Mouse (Mus musculus) urinary bladder, postnatal 10 days (tissue): ENCODE measurements around the gene Cflar.
"Not testable (repeated sequence)": the region's sequence is repeated elsewhere in the genome, so short reads cannot be mapped to it uniquely, and the experiment has no call there.

Experiments used
- DNase-seq: peaks from one replicate; pipeline ENCODE4 v3.0.0; 2022; ENCODE audit warnings: low spot score

The Cflar gene

GRCm38 (mm10) chr1:58711365-58712016 is at the start of gene Cflar:
TSS of gene Cflar (plus strand) at chr1:58711508.
- peak; percentile 20 for DNase-seq

GRCm38 (mm10) chr1:58662671-58663070 is 48.6 kb upstream of the Cflar start:
- DNase-seq: not testable (repeated sequence)

GRCm38 (mm10) chr1:58663365-58663764 is 47.9 kb upstream of the Cflar start:
- not testable (repeated sequence) for DNase-seq

GRCm38 (mm10) chr1:58668191-58668590 is 43.1 kb upstream of the Cflar start:
- DNase-seq: no peak

DNA sequence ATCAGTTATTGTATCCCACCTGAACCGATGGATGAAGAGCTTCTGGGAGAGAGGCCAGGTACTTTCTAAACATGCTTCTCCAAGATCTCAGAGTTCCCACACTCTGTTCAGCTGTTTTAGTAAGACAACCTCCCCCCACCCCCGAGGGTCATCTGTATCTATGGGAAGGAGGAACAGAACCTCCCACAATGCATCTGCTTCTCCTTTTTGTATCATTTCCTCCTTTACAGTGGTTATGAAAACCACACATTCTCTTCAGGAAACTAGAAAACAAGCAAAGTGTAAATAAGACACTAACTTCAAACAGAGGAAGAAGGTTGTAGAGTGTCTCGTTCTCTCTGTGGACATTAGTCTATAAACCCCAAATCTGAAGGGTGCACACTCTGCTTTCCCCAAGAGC is 41.7 kb upstream of the Cflar start:
- DNase-seq: not testable (repeated sequence)

DNA sequence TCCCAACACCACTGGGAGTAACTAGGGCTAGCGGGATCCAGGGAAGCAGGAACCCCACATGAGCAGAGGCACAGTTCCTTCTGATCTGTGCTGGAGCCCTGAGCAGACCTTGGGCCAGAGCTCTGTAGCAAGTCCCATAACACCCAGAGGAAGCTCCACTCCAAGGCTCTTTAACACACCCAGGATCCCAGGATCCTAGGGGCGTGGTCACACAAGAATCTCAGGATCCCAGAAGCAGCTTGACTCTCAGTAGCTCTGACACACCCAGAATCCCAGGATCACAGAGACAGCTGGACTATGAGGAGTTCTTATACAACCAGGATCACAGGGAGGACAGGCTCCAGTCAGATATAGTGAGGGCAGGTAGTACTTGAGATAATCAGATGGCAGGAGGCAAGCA is 39.2 kb upstream of the Cflar start:
- DNase-seq: no peak

GRCm38 (mm10) chr1:58675011-58675410 is 36.3 kb upstream of the Cflar start:
- no peak for DNase-seq

GRCm38 (mm10) chr1:58677575-58677974 is 33.7 kb upstream of the Cflar start:
- no peak for DNase-seq

DNA sequence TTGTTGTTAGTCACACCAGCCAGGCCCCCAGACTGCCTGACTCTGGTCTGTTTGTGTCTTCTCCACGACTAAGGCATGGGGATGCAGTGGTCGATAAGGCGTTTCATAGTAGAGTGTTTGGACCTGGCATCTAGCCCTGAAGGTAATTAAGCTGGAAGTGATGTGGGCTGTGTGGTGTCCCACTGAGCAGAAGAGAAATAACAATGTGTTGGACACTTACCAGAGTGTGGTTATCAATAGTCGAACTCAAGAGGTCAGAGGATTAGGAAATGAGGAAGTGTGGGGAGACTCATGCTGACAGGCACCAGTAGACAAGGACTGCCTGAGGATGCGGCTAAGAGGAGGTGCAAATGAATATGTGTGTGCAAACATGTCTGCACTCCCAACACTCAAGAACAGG is 32.9 kb upstream of the Cflar start:
- not testable (repeated sequence) for DNase-seq

- no peak for DNase-seq
Measured at GRCm38 (mm10) chr1:58689426-58689825, 21.9 kb upstream of the Cflar start.

- no peak for DNase-seq
Measured at GRCm38 (mm10) chr1:58690006-58690744, 21.1 kb upstream of the Cflar start.

GRCm38 (mm10) chr1:58690834-58691488 is 20.3 kb upstream of the Cflar start:
- DNase-seq: not testable (repeated sequence)

GRCm38 (mm10) chr1:58691718-58692117 is 19.6 kb upstream of the Cflar start:
- DNase-seq: not testable (repeated sequence)

DNA sequence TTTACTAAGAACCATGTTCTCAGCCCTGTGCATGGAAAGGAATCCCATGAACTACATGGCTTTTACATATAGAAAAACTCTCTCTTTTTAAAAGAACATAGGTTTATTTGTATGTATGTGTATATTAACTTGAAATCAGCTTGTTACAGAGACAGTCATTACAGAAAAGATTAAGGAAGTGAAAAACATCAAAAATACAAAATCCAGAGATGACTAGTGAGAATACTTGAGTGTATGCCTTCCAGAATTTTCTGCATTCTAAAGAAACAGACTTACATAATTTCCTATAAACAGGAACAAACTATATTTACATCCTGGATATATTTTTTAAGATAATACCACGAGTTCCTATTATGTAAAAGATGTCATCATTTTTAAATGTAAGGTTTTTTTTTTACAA is 17.6 kb upstream of the Cflar start:
- no peak for DNase-seq

GRCm38 (mm10) chr1:58695810-58696209 is 15.5 kb upstream of the Cflar start, which contains the start of gene Als2cr12:
TSS of gene Als2cr12 (minus strand) at chr1:58695989.
- not testable (repeated sequence) for DNase-seq

DNA sequence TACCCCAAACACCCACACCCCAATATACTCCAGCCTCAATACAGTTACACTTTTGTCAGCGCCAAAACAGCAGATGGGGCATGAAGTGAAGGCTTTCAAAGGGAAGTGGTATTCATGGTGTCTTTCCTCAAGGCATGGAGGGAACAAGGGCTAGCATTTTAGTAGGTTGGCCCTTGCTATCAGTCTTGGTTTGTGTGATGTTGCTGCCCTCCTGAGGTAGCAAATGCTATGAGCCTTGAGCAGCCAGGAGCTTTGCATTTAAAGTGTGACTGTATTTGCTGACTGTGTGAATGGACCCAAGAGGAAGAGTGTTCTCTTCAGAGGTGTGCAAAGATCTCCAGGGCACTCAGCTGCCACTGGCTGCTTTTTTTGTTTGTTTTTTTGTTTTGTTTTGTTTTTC is 13.7 kb upstream of the Cflar start:
- DNase-seq: not testable (repeated sequence)

GRCm38 (mm10) chr1:58698781-58699180 is 12.5 kb upstream of the Cflar start:
- DNase-seq: no peak

DNA sequence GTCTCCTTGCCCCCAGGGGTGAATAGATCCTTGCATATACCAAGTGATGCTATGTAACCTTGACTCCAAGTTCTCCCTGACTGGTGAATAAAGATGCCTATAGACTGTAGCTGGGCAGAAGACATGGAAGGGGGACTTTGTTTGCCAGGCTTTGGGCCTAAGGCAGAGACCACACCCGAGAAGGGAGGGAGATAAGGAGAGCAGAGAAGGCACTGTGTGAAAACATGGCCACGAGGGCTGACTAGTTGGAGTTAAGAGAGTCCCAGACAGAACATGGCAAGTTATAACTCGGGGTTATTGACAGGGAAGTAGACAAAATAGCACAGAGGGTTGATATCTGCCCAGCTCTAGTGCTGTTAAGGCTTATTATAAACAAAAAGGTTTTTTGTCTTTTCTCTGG is 11.3 kb upstream of the Cflar start:
- no peak for DNase-seq

GRCm38 (mm10) chr1:58700580-58701162 is 10.6 kb upstream of the Cflar start:
- not testable (repeated sequence) for DNase-seq

GRCm38 (mm10) chr1:58710043-58710442 is 1.3 kb upstream of the Cflar start:
- DNase-seq: not testable (repeated sequence)

DNA sequence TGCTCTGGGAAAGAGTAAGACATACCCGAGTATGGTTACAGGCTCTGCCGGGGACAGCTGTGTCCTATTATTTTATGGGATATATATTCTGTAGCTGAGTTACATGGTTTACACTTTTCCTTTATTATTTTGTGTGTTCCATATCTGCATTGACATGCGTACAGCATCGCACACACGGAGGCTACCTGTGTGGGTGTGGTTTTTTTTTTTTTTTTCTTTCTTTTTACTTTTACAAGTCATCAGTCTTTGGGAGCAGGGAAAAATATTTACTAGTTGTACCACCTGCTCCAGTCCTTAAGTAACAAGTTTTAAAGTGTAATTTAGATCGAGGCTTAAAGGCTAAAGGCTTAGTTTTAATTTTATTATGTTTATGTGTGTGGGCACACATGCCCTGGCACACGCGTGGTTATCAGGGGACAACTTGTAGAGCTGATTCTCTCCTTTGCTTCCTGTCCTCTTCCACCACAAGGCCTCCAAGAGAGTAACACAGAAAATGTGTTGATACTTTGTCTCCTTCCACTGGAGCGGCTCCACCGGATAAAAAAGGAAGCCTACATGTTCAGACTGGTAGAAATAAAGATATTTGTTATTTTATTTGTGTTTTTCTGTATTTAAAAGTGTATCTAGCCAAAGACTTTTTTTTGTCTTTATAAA is 470 bp upstream of the Cflar start:
- no peak for DNase-seq
